24 mouse cellular contexts compared by ENCODE assay signal in genomic region chr11:117759267-117759666, GRCm38 (mm10). TPM values are rescaled to one million over a fixed set of nuclear protein-coding genes. Genes with fewer than 3 reads are reported as not detected.
A peak's percentile ranks its signal among the peaks of the same experiment; 100 is the strongest.
DNase-seq lines count a peak whose midpoint lies in the region; ATAC-seq and TF ChIP-seq lines count a peak whose summit lies in the region.
"Had no signal": no experiment of that assay in that cellular context is flagged by ENCODE, and none has a peak within 500 bp of the region (broad histone marks: within the 10 kb centered on the region; RNA-seq: fewer than 3 reads in every experiment).

No protein-coding gene starts in this region.

- peak; percentile 64 for DNase-seq in gastrocnemius, adult 18-20 months (ENCODE audit: low spot score)
- no peak for DNase-seq in gastrocnemius, postnatal 10 days
- DNase-seq in thymus, adult 2 months: no peak
- DNase-seq in thymus, postnatal 0 days (ENCODE audit: low spot score): no peak
- peak; percentile 51 to 53 for DNase-seq in cerebellum, postnatal 36 days
- DNase-seq in skeletal muscle tissue, adult 2 months (ENCODE audit: low read depth, low spot score): peak; percentile 58
- no peak for DNase-seq in urinary bladder, postnatal 25 days (ENCODE audit: low spot score)
- DNase-seq: adrenal gland, postnatal 36 days; embryo, embryonic 11 days; kidney, adult 9 months; layer of hippocampus, adult 9-11 months; right cerebral cortex, adult 18-20 months had no signal

- peaks cover 69% of the 10 kb centered on the region for H3K36me3 ChIP-seq in thymus, adult 2 months (ENCODE audit: control insufficient read depth, insufficient read depth, low read length)

- H3K27me3 ChIP-seq in thymus, adult 2 months (ENCODE audit: control insufficient read depth, insufficient read depth, low read length): no peaks in the 10 kb centered on the region
- H3K27me3 ChIP-seq: embryonic facial prominence, embryonic 15.5 days; lung, embryonic 15.5 days; neural tube, embryonic 13.5 days; stomach, embryonic 15.5 days had no signal

- peaks cover 8% of the 10 kb centered on the region for H3K4me1 ChIP-seq in thymus, adult 2 months (replicated peaks; ENCODE audit: control insufficient read depth, insufficient read depth, low read length)
- H3K4me1 ChIP-seq: hindbrain, embryonic 10.5 days; lung, embryonic 15.5 days; midbrain, embryonic 10.5 days; neural tube, embryonic 13.5 days; stomach, embryonic 15.5 days had no signal

- WGBS in thymus, adult 2 months: 96% methylated on average over 10 of the region's 10 CpGs

- no peak for TF ChIP-seq POLR2A in thymus, adult 2 months (IDR thresholded peaks at IDR 0.05; ENCODE audit: control insufficient read depth, extremely low read depth, insufficient read depth, low read length, poor library complexity)

- H3K27ac ChIP-seq in thymus, adult 2 months (ENCODE audit: control insufficient read depth, insufficient read depth, low read length): no peak overlapping the region
- H3K27ac ChIP-seq: embryonic facial prominence, embryonic 15.5 days; hindbrain, embryonic 10.5 days; liver, embryonic 14.5 days; lung, embryonic 15.5 days; midbrain, embryonic 10.5 days; neural tube, embryonic 13.5 days; stomach, embryonic 15.5 days had no signal

- TF ChIP-seq CTCF in thymus, adult 2 months (IDR thresholded peaks at IDR 0.05; ENCODE audit: borderline replicate concordance, control insufficient read depth, extremely low read depth, insufficient read depth, low read length, poor library complexity): 0 out of 2 replicates have a peak, but pooled peaks have one; percentile 13

- no peak overlapping the region for H3K4me3 ChIP-seq in thymus, adult 2 months (ENCODE audit: control insufficient read depth, insufficient read depth, low read length)
- H3K4me3 ChIP-seq: embryonic facial prominence, embryonic 15.5 days; hindbrain, embryonic 10.5 days; lung, embryonic 15.5 days; midbrain, embryonic 10.5 days; neural tube, embryonic 13.5 days; stomach, embryonic 15.5 days had no signal

- ATAC-seq in activated CD4-positive, CD25-positive, alpha-beta regulatory T cell, adult 4 months: no peak
- ATAC-seq: forebrain, embryonic 16.5 days had no signal

RNA-seq across cellular contexts. Expression of gene Tmc8, which starts 22.6 kb away (rescaled TPM):
- total RNA-seq in gastrocnemius, adult 18-20 months (2021): under 1 TPM; 0.64 to 0.78 TPM
- total RNA-seq in gastrocnemius, postnatal 10 days (2021): 1 to 10 TPM; 1.2 to 1.7 TPM
- 388 and 467 TPM in 2 replicates for polyA plus RNA-seq in thymus, adult 2 months (2012; rRNA removed)
- polyA plus RNA-seq in thymus, postnatal 0 days (2015; fragmentation: Nextera tagmentation; extraction: Ambion mirVana): 37.5 and 41.1 TPM in 2 replicates
- 10 to 100 TPM; 26.8 to 45.3 TPM for polyA plus RNA-seq in activated CD4-positive, CD25-positive, alpha-beta regulatory T cell, adult 4 months (2017; shearing (Covaris generic))

RNA-seq across cellular contexts. Expression of gene Tmc6, which starts 22.7 kb away (rescaled TPM):
- 1 to 10 TPM; 2.5 to 4.9 TPM for total RNA-seq in gastrocnemius, adult 18-20 months (2021)
- total RNA-seq in gastrocnemius, postnatal 10 days (2021): 10 to 100 TPM; 17.2 to 20.9 TPM
- polyA plus RNA-seq in thymus, adult 2 months (2012; rRNA removed): 201 and 217 TPM in 2 replicates
- polyA plus RNA-seq in thymus, postnatal 0 days (2015; fragmentation: Nextera tagmentation; extraction: Ambion mirVana): 46.7 and 58.9 TPM in 2 replicates
- 100 to 1,000 TPM in 1 of 2 experiments, 10 to 100 TPM in 1; 88.2 to 107 TPM for polyA plus RNA-seq in activated CD4-positive, CD25-positive, alpha-beta regulatory T cell, adult 4 months (2017; shearing (Covaris generic))

RNA-seq across cellular contexts. Expression of gene 6030468B19Rik, which starts 38.2 kb away (rescaled TPM):
- not detected for total RNA-seq in gastrocnemius, adult 18-20 months (2021)
- not detected for total RNA-seq in gastrocnemius, postnatal 10 days (2021)
- polyA plus RNA-seq in thymus, adult 2 months (2012; rRNA removed): 1.7 and 1.8 TPM in 2 replicates
- polyA plus RNA-seq in thymus, postnatal 0 days (2015; fragmentation: Nextera tagmentation; extraction: Ambion mirVana): 0.21 and 0.55 TPM in 2 replicates
- 1 to 10 TPM; 1.3 to 1.9 TPM for polyA plus RNA-seq in activated CD4-positive, CD25-positive, alpha-beta regulatory T cell, adult 4 months (2017; shearing (Covaris generic))
- total RNA-seq: adrenal gland, postnatal 36 days; gastrocnemius, adult 8-10 months; heart, adult 8-10 months; left cerebral cortex, postnatal 10 days had no signal
- polyA plus RNA-seq: forebrain, embryonic 16.5 days had no signal

RNA-seq across cellular contexts. Expression of gene Gm20708, which starts 50.2 kb away (rescaled TPM):
- under 1 TPM; 0.47 to 0.68 TPM for total RNA-seq in gastrocnemius, adult 18-20 months (2021)
- total RNA-seq in gastrocnemius, postnatal 10 days (2021): 1 to 10 TPM; 1.2 to 3.3 TPM
- polyA plus RNA-seq in thymus, adult 2 months (2012; rRNA removed): 0.06 TPM in 1 of 2 replicates, not detected in the other
- 0.13 and 0.48 TPM in 2 replicates for polyA plus RNA-seq in thymus, postnatal 0 days (2015; fragmentation: Nextera tagmentation; extraction: Ambion mirVana)
- 1 to 10 TPM; 3.8 to 5.6 TPM for polyA plus RNA-seq in activated CD4-positive, CD25-positive, alpha-beta regulatory T cell, adult 4 months (2017; shearing (Covaris generic))

RNA-seq across cellular contexts. Expression of gene Syngr2, which starts 50.2 kb away (rescaled TPM):
- total RNA-seq in gastrocnemius, adult 18-20 months (2021): 100 to 1,000 TPM; 182 to 192 TPM
- 10 to 100 TPM; 90.3 to 95.1 TPM for total RNA-seq in gastrocnemius, postnatal 10 days (2021)
- polyA plus RNA-seq in thymus, adult 2 months (2012; rRNA removed): 286 and 322 TPM in 2 replicates
- 100.0 and 116 TPM in 2 replicates for polyA plus RNA-seq in thymus, postnatal 0 days (2015; fragmentation: Nextera tagmentation; extraction: Ambion mirVana)
- 100 to 1,000 TPM in 1 of 2 experiments, 10 to 100 TPM in 1; 76.0 to 131 TPM for polyA plus RNA-seq in activated CD4-positive, CD25-positive, alpha-beta regulatory T cell, adult 4 months (2017; shearing (Covaris generic))

Comparison
In these comparisons a context has a peak if more than half of its experiments do, and no peak if none do; other contexts are left out.
1. DNase-seq: peak in gastrocnemius, adult 18-20 months (single experiment), cerebellum, postnatal 36 days (2 of 2) and skeletal muscle tissue, adult 2 months (single experiment); none in gastrocnemius, postnatal 10 days (single experiment), thymus, adult 2 months (single experiment), thymus, postnatal 0 days (single experiment) and urinary bladder, postnatal 25 days (single experiment).